Mouse (Mus musculus): Measurements from ENCODE around the gene Fam98a.

DNA sequence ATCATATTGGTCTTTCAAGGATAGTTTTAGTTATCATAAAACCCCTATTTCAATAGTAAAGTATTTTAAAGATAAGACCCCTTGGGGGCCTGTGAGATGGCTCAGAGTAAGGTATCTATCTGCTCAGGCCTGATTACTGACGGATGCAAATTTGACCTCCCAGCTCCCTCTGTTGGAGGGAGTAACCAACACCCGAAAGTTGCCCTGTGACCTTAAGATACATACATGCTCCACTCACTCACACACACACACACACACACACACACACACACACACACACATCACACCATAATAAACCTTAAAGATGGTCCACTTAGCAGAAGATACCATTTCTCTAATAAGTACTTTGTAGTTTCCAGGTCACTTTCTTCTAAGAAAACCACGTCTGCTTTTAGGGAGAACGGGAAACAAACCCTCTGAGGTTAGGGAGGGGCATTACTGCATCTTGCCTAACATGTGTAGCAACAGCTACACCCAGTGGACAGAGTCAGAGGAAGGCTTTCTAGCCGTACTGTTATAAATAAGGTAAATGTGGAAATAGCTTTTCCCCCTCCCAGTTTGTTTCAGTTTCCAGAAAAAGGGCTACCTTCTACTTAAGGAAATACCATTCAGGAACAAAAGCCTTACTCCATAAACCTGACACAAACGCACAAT is 15.2 kb downstream of the Fam98a start:
- TF ChIP-seq CTCF (IDR thresholded peaks at IDR 0.05; ENCODE audit: borderline replicate concordance, insufficient read depth, low read length) (no peak), POLR2A (IDR thresholded peaks at IDR 0.05; ENCODE audit: low read depth, low read length) (no peak)
